Mouse (Mus musculus): ENCODE measurements around the gene Gadd45a. TPM values are rescaled to one million over a fixed set of nuclear protein-coding genes. Genes with fewer than 3 reads are reported as not detected.
"Not testable (repeated sequence)": the region's sequence is repeated elsewhere in the genome, so short reads cannot be mapped to it uniquely, and the experiment has no call there.

Gene Gadd45a
- polyA plus RNA-seq, 1 experiment, result 148 TPM

DNA sequence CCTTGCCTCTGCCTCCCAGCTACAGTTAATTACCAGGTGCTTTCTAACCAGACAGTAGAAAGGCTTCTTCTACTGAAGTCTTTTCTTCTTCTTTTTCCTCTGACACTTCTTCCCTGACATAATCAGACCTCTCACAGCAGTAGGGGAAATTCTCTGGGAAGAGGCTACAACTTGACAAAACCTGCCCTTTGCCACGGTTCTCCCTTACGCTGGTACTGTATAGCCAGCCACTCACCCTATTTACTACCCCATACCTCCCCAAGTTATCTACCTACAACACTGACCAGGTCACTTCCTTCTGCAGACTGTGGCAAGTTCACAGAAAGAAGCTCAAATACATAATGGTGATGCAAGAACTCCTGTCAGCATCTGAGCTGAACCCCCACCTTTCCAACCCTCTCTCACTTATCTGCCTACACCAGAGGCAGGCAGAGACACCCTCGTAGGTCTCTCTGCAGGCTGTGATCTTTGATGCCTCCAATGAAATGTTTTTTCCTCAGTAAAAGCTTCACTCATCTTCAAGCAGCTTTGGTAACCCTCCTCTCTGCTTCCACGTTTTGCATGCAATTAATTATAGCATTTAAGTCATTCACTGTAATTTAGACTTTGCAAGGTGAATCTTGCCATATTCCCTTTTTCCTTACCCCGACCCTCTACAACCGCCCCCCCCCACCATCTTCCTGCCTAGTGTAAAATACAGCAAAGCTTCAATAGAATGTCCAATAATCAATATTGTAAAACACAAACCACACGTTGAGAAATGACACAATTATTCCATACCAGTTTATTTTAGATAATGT, 2.7 kb downstream of the Gadd45a start:
- Histone ChIP-seq H3K9me3 (no peaks in the 10 kb centered on the region), H3K27me3 (replicated peaks) (no peaks in the 10 kb centered on the region), H3K4me1 (peaks cover 51% of the 10 kb centered on the region), H3K36me3 (replicated peaks; ENCODE audit: low read length) (peaks cover 32% of the 10 kb centered on the region), H3K4me3 (replicated peaks) (peak overlapping the region; percentile 87)
- TF ChIP-seq FLI1 (IDR thresholded peaks at IDR 0.05; ENCODE audit: low read length) (no peak), GATA1 (IDR thresholded peaks at IDR 0.05; ENCODE audit: borderline replicate concordance, low read length) (peak; percentile 36; the same call in 1 of the 3 replicates)

DNA sequence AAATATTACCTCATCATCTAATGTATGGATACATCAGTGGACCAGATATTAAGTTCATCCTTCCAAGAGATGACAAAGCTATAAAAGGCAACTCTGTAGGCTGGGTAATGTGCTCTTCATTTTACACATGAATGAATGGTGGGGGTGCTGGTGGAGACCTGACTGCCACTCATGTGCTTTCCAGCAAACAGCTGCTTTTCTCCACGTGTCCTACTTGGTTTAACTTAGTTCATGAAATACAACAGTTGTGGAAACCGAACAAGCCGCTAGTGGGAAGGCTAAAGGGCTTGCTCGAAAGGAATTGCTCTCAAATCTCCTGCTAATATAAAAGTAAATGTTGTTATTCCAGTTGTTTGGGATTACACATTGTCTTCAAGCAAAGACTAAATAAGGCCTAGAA, 3.7 kb downstream of the Gadd45a start:
- TF ChIP-seq FLI1 (IDR thresholded peaks at IDR 0.05; ENCODE audit: low read length), result no peak
- TF ChIP-seq GATA1 (IDR thresholded peaks at IDR 0.05; ENCODE audit: borderline replicate concordance, low read length), result no peak
- Histone ChIP-seq H3K4me1 (peaks cover 60% of the 10 kb centered on the region), H3K9me3 (no peaks in the 10 kb centered on the region), H3K27me3 (replicated peaks) (no peaks in the 10 kb centered on the region), H3K4me3 (replicated peaks) (peak overlapping the region; percentile 50), H3K36me3 (replicated peaks; ENCODE audit: low read length) (peaks cover 28% of the 10 kb centered on the region)

- Histone ChIP-seq H3K36me3 (replicated peaks; ENCODE audit: low read length) (peaks cover 28% of the 10 kb centered on the region), H3K4me1 (peaks cover 64% of the 10 kb centered on the region)
- not testable (repeated sequence) for H3K9me3 ChIP-seq; H3K4me3 ChIP-seq (replicated peaks); H3K27me3 ChIP-seq (replicated peaks)
Measured at GRCm38 (mm10) chr6:67032972-67033371, 4.3 kb downstream of the Gadd45a start.

GRCm38 (mm10) chr6:67032551-67032950, 4.7 kb downstream of the Gadd45a start:
- peaks cover 64% of the 10 kb centered on the region for H3K4me1 ChIP-seq
- H3K4me3 ChIP-seq (replicated peaks); H3K9me3 ChIP-seq; H3K27me3 ChIP-seq (replicated peaks): not testable (repeated sequence)
- H3K36me3 ChIP-seq (replicated peaks; ENCODE audit: low read length), result peaks cover 28% of the 10 kb centered on the region

DNA sequence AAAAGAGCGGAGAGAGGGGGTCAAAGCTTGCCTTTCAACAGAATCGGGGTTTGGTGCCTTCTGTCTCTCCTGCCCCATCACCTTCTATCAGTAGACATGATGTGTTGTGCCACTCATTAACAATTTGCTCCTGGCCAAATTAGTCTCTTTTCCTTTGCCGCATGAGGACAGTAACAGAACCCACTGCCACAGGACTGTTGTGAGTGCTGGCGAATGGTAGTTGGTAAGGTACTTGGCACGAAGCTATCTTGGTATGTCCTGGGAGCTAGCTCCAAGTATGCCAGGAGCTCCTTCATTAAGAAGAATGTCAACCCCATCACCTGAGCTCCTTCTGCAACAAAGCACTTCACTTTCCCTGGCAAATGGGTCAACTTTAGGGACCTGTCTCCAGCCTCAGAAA, 6.4 kb downstream of the Gadd45a start:
- Histone ChIP-seq H3K4me3 (replicated peaks) (no peak overlapping the region), H3K36me3 (replicated peaks; ENCODE audit: low read length) (peaks cover 21% of the 10 kb centered on the region), H3K9me3 (no peaks in the 10 kb centered on the region), H3K27me3 (replicated peaks) (no peaks in the 10 kb centered on the region), H3K4me1 (peaks cover 74% of the 10 kb centered on the region)
- TF ChIP-seq FLI1 (IDR thresholded peaks at IDR 0.05; ENCODE audit: low read length) (no peak), GATA1 (IDR thresholded peaks at IDR 0.05; ENCODE audit: borderline replicate concordance, low read length) (no peak)

GRCm38 (mm10) chr6:67030416-67030815, 6.8 kb downstream of the Gadd45a start:
- no peaks in the 10 kb centered on the region for H3K27me3 ChIP-seq (replicated peaks)
- H3K9me3 ChIP-seq, result no peaks in the 10 kb centered on the region
- peaks cover 70% of the 10 kb centered on the region for H3K4me1 ChIP-seq
- TF ChIP-seq GATA1 (IDR thresholded peaks at IDR 0.05; ENCODE audit: borderline replicate concordance, low read length) (no peak), FLI1 (IDR thresholded peaks at IDR 0.05; ENCODE audit: low read length) (no peak)
- H3K36me3 ChIP-seq (replicated peaks; ENCODE audit: low read length), result peaks cover 17% of the 10 kb centered on the region
- peak overlapping the region; percentile 56 for H3K4me3 ChIP-seq (replicated peaks)

GRCm38 (mm10) chr6:67029987-67030386, 7.3 kb downstream of the Gadd45a start:
- Histone ChIP-seq H3K4me3 (replicated peaks) (no peak overlapping the region), H3K27me3 (replicated peaks) (no peaks in the 10 kb centered on the region), H3K36me3 (replicated peaks; ENCODE audit: low read length) (peaks cover 14% of the 10 kb centered on the region), H3K4me1 (peaks cover 67% of the 10 kb centered on the region), H3K9me3 (no peaks in the 10 kb centered on the region)
- TF ChIP-seq GATA1 (IDR thresholded peaks at IDR 0.05; ENCODE audit: borderline replicate concordance, low read length) (no peak), FLI1 (IDR thresholded peaks at IDR 0.05; ENCODE audit: low read length) (no peak)

DNA sequence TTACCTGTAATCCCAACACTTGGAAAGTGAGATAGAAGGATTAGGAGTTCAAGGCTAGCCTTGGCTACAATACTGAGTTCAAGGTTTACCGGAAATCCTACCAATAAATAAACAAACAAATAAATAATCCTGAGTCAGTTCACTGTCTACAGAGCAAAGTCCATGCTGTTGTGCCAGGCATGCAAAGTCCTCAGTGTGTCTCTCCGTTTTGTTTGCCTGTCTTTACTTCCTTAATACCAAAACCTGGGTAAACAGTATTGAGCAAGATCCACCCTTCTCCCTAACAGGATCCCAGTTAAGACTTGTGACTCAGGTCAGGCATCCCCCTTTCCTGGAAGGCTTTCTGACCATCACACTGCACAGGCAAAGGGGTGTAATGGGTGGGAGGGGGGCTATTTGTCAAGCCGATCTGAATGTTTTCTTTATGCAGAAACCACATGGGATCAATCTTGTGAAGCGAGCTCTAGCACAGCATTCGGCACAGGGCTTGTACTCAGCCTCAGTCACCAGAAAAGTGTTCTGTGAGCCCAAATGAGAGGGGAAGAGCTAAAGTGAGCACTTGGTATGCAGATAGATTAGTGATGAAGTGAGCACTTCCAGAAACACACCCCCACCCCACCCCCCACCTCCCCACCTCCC, 7.8 kb downstream of the Gadd45a start:
- peaks cover 8% of the 10 kb centered on the region for H3K36me3 ChIP-seq (replicated peaks; ENCODE audit: low read length)
- H3K4me1 ChIP-seq, result peaks cover 64% of the 10 kb centered on the region
- no peaks in the 10 kb centered on the region for H3K27me3 ChIP-seq (replicated peaks)
- TF ChIP-seq GATA1 (IDR thresholded peaks at IDR 0.05; ENCODE audit: borderline replicate concordance, low read length) (no peak), FLI1 (IDR thresholded peaks at IDR 0.05; ENCODE audit: low read length) (no peak)
- no peak overlapping the region for H3K4me3 ChIP-seq (replicated peaks)
- no peaks in the 10 kb centered on the region for H3K9me3 ChIP-seq

DNA sequence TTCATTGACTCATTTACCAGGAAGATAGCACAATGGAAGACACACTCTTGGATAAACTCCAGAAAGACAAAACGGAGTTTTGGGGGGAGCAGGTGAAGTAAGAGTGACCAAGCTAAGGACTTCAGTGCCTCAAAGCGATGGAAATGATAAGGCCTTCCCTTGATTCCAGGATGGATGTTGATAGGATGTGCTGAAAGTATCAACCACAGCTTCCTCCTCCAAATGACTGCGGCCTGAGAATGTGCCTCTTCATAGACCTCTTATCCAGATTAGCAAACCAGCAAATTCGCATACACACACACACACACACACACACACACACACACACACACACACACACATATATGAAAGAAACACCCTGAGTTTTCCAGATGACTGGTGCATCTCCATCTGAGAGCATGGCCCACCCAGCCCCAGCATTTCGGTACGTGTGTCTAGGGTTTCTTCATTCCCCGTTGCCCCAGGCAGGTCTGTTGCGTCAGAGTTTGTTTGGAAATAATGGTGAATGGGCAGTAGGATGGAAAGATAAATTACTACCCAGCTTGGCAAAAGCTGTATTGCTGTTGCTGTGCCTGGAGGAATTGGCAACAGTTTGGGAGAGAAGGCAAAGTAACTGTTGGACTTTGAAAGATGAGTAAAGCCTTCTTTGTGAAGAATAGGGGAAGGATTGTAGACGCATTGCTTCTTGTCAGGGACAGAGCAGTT, 9.7 kb downstream of the Gadd45a start:
- TF ChIP-seq FLI1 (IDR thresholded peaks at IDR 0.05; ENCODE audit: low read length) (no peak), GATA1 (IDR thresholded peaks at IDR 0.05; ENCODE audit: borderline replicate concordance, low read length) (no peak)
- H3K4me3 ChIP-seq (replicated peaks), result no peak overlapping the region
- no peaks in the 10 kb centered on the region for H3K27me3 ChIP-seq (replicated peaks)
- H3K36me3 ChIP-seq (replicated peaks; ENCODE audit: low read length), result peaks cover 8% of the 10 kb centered on the region
- no peaks in the 10 kb centered on the region for H3K9me3 ChIP-seq
- peaks cover 49% of the 10 kb centered on the region for H3K4me1 ChIP-seq

DNA sequence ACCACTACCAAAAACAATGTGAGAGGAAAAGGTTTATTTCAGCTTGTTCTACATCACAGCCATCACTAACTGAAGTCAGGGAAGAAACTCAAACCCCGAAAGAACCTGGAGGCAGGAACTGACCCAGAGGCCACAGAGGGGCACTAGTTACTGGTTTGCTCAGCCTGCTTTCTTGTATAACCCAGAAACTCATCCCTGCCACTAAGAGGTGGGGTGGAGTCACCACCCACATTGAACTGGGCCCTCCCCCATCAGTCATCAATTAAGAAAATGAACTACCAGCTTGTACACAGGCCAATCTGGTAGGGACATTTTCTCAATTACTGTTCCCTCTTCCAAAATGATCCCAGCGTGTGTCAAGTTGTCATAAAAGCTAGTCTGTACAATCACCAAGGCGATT, 10.6 kb downstream of the Gadd45a start:
- TF ChIP-seq FLI1 (IDR thresholded peaks at IDR 0.05; ENCODE audit: low read length) (no peak), GATA1 (IDR thresholded peaks at IDR 0.05; ENCODE audit: borderline replicate concordance, low read length) (no peak)
- H3K4me1 ChIP-seq, result peaks cover 46% of the 10 kb centered on the region

More for the DNA sequence above, 10.6 kb downstream of the Gadd45a start:
- Histone ChIP-seq H3K27me3 (replicated peaks) (no peaks in the 10 kb centered on the region), H3K36me3 (replicated peaks; ENCODE audit: low read length) (peaks cover 14% of the 10 kb centered on the region), H3K4me3 (replicated peaks) (no peak overlapping the region), H3K9me3 (no peaks in the 10 kb centered on the region)
